Mouse (Mus musculus) liver, embryonic 15.5 days (tissue): ENCODE measurements around the gene Thra. TPM values are rescaled to one million over a fixed set of nuclear protein-coding genes. Genes with fewer than 3 reads are reported as not detected.
A peak's percentile ranks its signal among the peaks of the same experiment; 100 is the strongest.

ENCODE experiments used
- ATAC-seq: fragments of 200-750 bp; cut with Nextera tagmentation; 2 replicates; pipeline ENCODE4 v1.8.0; 2017; ENCODE audit warnings: moderate number of reproducible peaks, mild to moderate bottlenecking, moderate library complexity; ENCODE audit not compliant: insufficient read depth
- H3K27ac ChIP-seq: fragments of 300-500 bp; sonication (generic); replicated peaks from 2 replicates; pipeline ENCODE4 v1.5.1; 2015; ENCODE audit warnings: mild to moderate bottlenecking, inconsistent platforms
- H3K27me3 ChIP-seq: fragments of 300-500 bp; sonication (generic); 2 replicates; pipeline ENCODE4 v1.6.1; 2015; ENCODE audit warnings: mild to moderate bottlenecking, inconsistent platforms
- H3K36me3 ChIP-seq: fragments of 300-500 bp; sonication (generic); replicated peaks from 2 replicates; pipeline ENCODE4 v1.6.1; 2015; ENCODE audit warnings: moderate library complexity, mild to moderate bottlenecking, inconsistent platforms
- H3K4me1 ChIP-seq: fragments of 300-500 bp; sonication (generic); replicated peaks from 2 replicates; pipeline ENCODE4 v1.6.1; 2015; ENCODE audit warnings: inconsistent platforms
- H3K4me2 ChIP-seq: fragments of 300-500 bp; sonication (generic); 2 replicates; pipeline ENCODE4 v1.6.1; 2015; ENCODE audit warnings: moderate library complexity, mild to moderate bottlenecking, inconsistent platforms
- H3K4me3 ChIP-seq: fragments of 300-500 bp; sonication (generic); replicated peaks from 2 replicates; pipeline ENCODE4 v1.5.1; 2015; ENCODE audit warnings: mild to moderate bottlenecking, inconsistent platforms
- H3K9ac ChIP-seq: fragments of 300-500 bp; sonication (generic); 2 replicates; pipeline ENCODE4 v1.6.1; 2015; ENCODE audit warnings: moderate library complexity, mild to moderate bottlenecking, inconsistent platforms
- H3K9me3 ChIP-seq: fragments of 300-500 bp; sonication (generic); replicated peaks from 2 replicates; pipeline ENCODE4 v1.6.1; 2016; ENCODE audit warnings: inconsistent platforms
- WGBS: fragments of 180-500 bp; shearing (Covaris S2); methylation state at CpG from one replicate; pipeline ENCODE4 v1.1.7; 2015; ENCODE audit warnings: mixed read lengths; ENCODE audit not compliant: insufficient replicate concordance; 5-methylcytosine and 5-hydroxymethylcytosine counted together
- polyA plus RNA-seq: library from polyadenylated mRNA; unstranded; fragments of >200 nt; fragmentation: Nextera tagmentation; extraction: Ambion mirVana; gene quantifications from 2 replicates; pipeline ENCODE4 v1.2.1, GENCODE M21; 2015

The Thra gene
- polyA plus RNA-seq, 1 experiment from 2014 or later, result 7.2 TPM

DNA sequence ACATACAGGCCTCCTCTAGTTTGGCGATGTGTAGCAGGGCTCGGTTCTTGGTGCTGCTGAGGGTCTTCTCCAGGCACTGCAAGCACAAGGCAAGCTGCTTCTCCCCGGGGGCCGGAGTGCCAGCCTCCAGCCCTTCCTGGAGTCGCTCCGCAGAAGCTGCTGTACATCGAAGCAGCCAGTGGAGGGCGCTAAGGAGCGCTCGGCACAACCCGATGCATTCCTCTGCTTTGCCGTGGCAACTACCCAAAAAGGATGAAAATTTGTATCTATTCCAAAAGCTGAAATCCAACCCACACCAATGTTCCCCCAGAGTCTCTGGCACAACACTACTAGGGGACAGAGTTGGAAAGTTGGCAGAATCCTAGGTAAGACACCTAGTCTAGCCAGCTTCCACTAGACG is 22.5 kb upstream of the Thra start:
- H3K4me2 ChIP-seq, result no peak overlapping the region
- ATAC-seq, result no peak
- no peak overlapping the region for H3K9ac ChIP-seq
- no peaks in the 10 kb centered on the region for H3K9me3 ChIP-seq
- WGBS, result 25% methylated on average over 13 of the region's 13 CpGs
- H3K36me3 ChIP-seq, result peaks cover 46% of the 10 kb centered on the region
- no peak overlapping the region for H3K27ac ChIP-seq
- no peak overlapping the region for H3K4me3 ChIP-seq
- no peaks in the 10 kb centered on the region for H3K27me3 ChIP-seq
- H3K4me1 ChIP-seq, result peaks cover 19% of the 10 kb centered on the region

DNA sequence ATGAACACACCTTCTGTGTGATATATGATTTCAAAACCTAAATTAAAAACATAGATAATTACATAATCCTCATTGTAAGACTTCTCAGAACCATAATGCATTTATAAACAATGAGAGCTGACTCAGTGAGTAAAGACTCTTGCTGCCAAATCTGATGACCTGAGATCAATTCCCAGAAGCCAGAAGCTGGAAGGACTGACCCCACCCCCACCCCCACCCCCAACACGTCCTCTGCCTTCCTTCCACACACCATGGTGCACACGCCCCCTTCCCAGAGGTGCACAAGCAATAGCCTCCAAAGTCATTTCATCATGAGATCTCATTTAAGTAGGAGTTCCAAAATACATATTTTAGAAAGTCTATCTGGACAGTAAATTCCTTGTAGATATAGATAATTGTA is 19.7 kb upstream of the Thra start:
- Histone ChIP-seq H3K4me1 (peaks cover 19% of the 10 kb centered on the region), H3K4me2 (no peak overlapping the region), H3K27ac (no peak overlapping the region), H3K36me3 (peaks cover 24% of the 10 kb centered on the region), H3K27me3 (no peaks in the 10 kb centered on the region), H3K9me3 (no peaks in the 10 kb centered on the region), H3K4me3 (no peak overlapping the region), H3K9ac (no peak overlapping the region)
- WGBS, result 59% methylated on average over 2 of the region's 2 CpGs
- ATAC-seq, result no peak

DNA sequence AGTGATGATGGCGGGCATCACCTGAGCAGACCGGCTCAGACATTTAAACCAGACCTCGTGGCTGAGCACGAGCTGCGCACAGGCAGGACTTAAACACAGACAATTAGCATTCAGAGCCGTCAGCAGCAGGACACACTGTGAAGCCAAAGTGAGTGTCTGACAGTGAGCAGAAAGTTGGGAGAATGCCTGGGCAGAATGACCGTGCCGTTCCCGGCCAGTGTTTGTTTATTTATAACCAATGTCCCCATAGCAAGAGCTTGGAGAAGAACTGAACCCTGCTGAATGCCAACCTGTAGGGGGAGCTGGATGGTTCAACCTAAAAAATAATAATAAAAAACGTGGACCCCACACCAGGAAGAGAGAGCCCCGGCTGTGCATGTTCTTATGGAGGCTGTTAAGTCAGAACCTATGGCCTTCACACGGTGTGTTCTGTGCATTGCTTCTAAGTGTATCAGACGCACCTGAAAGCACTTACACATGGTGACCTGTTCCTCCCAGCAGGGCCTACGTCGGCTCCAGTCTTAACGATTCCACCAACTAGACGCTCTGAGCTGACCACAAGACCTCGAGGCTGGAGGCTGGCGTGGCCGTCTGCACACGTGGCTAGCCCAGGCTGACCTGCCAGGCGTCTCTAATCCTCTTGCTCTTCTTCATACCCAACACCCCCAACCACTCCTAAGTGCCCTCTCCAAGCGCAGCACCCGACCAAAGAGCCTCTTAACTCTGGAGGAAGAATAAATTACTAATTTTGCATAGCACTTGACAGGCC is 18.8 kb upstream of the Thra start:
- WGBS, result 69% methylated on average over 24 of the region's 24 CpGs

DNA sequence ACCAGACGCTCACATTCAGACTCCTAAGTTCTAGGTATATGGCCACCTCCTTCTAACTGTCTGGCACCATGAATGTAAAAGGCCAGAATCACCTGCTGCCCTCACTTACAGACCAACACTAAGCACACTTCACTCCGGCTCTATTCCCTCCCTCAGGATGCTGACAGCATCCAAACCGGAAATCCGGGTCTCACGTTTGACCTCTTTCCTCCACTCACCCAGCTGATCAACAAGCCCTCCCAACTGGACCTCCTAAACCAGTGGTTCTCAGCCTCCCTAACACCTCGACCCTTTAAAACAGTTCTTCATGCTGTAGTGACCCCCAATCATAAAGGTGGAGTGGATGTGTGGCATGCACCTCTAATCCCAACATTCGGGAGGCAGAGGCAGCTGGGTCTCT is 17.3 kb upstream of the Thra start:
- ATAC-seq, result no peak
- WGBS, result 66% methylated on average over 7 of the region's 7 CpGs
- H3K27me3 ChIP-seq, result no peaks in the 10 kb centered on the region
- H3K4me3 ChIP-seq, result no peak overlapping the region
- no peak overlapping the region for H3K27ac ChIP-seq
- H3K36me3 ChIP-seq, result peaks cover 13% of the 10 kb centered on the region
- H3K9me3 ChIP-seq, result no peaks in the 10 kb centered on the region
- H3K4me1 ChIP-seq, result peaks cover 18% of the 10 kb centered on the region
- H3K9ac ChIP-seq, result no peak overlapping the region
- H3K4me2 ChIP-seq, result no peak overlapping the region

More for the DNA sequence above, 18.8 kb upstream of the Thra start:
- peaks cover 16% of the 10 kb centered on the region for H3K36me3 ChIP-seq
- H3K9ac ChIP-seq, result no peak overlapping the region
- no peak overlapping the region for H3K4me3 ChIP-seq
- H3K9me3 ChIP-seq, result no peaks in the 10 kb centered on the region
- no peak for ATAC-seq
- H3K27ac ChIP-seq, result no peak overlapping the region
- peaks cover 19% of the 10 kb centered on the region for H3K4me1 ChIP-seq
- H3K27me3 ChIP-seq, result no peaks in the 10 kb centered on the region
- H3K4me2 ChIP-seq, result no peak overlapping the region

GRCm38 (mm10) chr11:98725926-98726506 is 14.4 kb upstream of the Thra start:
- H3K36me3 ChIP-seq, result peaks cover 13% of the 10 kb centered on the region
- H3K27ac ChIP-seq, result no peak overlapping the region
- WGBS, result 83% methylated on average over 15 of the region's 15 CpGs
- H3K4me2 ChIP-seq, result no peak overlapping the region
- H3K4me3 ChIP-seq, result no peak overlapping the region
- H3K9ac ChIP-seq, result no peak overlapping the region
- H3K27me3 ChIP-seq, result no peaks in the 10 kb centered on the region
- no peak for ATAC-seq
- peaks cover 22% of the 10 kb centered on the region for H3K4me1 ChIP-seq
- H3K9me3 ChIP-seq, result no peaks in the 10 kb centered on the region

- Histone ChIP-seq H3K4me1 (peaks cover 16% of the 10 kb centered on the region), H3K27ac (peak within 1 kb of the TSS; percentile 62; the same call in 1 of the 2 replicates), H3K36me3 (peaks cover 13% of the 10 kb centered on the region), H3K9me3 (peaks cover 2% of the 10 kb centered on the region; the same call in 1 of the 2 replicates), H3K4me3 (peak within 1 kb of the TSS; percentile 71), H3K4me2 (peak within 1 kb of the TSS; percentile 79), H3K9ac (peak within 1 kb of the TSS; percentile 56), H3K27me3 (no peaks in the 10 kb centered on the region)
- WGBS, result under 1% methylated on average over 16 of the region's 16 CpGs
- peak; percentile 93 for ATAC-seq
Measured at GRCm38 (mm10) chr11:98729119-98729588, 11.3 kb upstream of the Thra start, which contains the start of gene Med24. TSS of gene Med24 (minus strand) at chr11:98729435.

DNA sequence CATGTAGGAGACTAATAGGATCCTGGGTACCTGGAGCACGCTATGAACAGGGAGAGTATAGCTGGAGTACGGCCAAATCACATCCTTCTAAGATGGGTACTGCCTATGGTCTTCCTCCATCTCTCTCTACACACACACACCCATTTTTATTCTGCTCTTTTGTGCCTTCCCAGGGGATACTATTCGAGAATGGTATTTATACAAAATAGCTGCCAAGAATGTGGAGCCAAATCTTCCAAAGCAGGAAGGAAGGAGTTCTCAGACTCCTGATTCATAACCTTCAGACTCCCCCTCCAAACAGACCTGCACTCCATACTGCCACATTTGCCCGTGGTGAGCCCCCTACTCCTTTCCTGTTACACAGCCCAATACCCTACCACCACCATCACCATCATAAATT is 9.7 kb upstream of the Thra start:
- H3K27me3 ChIP-seq, result no peaks in the 10 kb centered on the region
- H3K4me3 ChIP-seq, result no peak overlapping the region
- ATAC-seq, result no peak
- no peak overlapping the region for H3K27ac ChIP-seq
- no peak overlapping the region for H3K4me2 ChIP-seq
- 56% methylated on average over 4 of the region's 4 CpGs for WGBS
- no peak overlapping the region for H3K9ac ChIP-seq
- peaks cover 5% of the 10 kb centered on the region; the same call in 1 of the 2 replicates for H3K9me3 ChIP-seq
- peaks cover 16% of the 10 kb centered on the region for H3K4me1 ChIP-seq
- H3K36me3 ChIP-seq, result peaks cover 7% of the 10 kb centered on the region

DNA sequence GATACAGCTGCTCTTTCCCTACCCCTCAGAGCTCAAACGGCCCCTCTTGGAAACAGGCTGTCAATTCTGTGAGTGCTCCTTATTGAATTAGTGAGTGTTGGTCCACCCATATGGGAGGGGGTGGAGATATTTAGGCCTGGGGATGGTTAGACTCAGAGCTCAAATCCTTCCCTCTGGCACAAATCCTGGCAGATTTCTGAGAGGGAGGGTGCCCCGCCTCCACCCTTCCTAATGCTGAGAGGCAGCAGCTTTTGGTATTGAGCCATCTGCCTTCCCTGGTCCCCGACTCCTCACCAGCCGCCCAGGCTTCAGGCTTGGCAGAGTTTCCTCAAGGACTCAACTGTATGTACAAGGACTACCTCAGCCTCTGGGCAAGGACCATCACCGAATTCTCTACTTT is 9.3 kb upstream of the Thra start:
- WGBS, result 60% methylated on average over 5 of the region's 5 CpGs
- Histone ChIP-seq H3K27me3 (no peaks in the 10 kb centered on the region), H3K4me1 (peaks cover 16% of the 10 kb centered on the region), H3K9ac (no peak overlapping the region), H3K36me3 (peaks cover 7% of the 10 kb centered on the region), H3K9me3 (peaks cover 5% of the 10 kb centered on the region; the same call in 1 of the 2 replicates), H3K4me2 (no peak overlapping the region), H3K4me3 (no peak overlapping the region), H3K27ac (no peak overlapping the region)
- no peak for ATAC-seq

- ATAC-seq, result no peak
- whole genome bisulfite sequencing, result 64% methylated on average over 3 of the region's 3 CpGs
- no peak overlapping the region for H3K4me3 ChIP-seq
- no peak overlapping the region for H3K4me2 ChIP-seq
- no peak overlapping the region for H3K27ac ChIP-seq
- no peaks in the 10 kb centered on the region for H3K36me3 ChIP-seq
- H3K9me3 ChIP-seq, result peaks cover 5% of the 10 kb centered on the region; the same call in 1 of the 2 replicates
- H3K9ac ChIP-seq, result no peak overlapping the region
- peaks cover 20% of the 10 kb centered on the region for H3K4me1 ChIP-seq
- no peaks in the 10 kb centered on the region for H3K27me3 ChIP-seq
Measured at GRCm38 (mm10) chr11:98734020-98734419, 6.4 kb upstream of the Thra start.

GRCm38 (mm10) chr11:98735111-98735510 is 5.3 kb upstream of the Thra start:
- ATAC-seq, result no peak
- H3K27ac ChIP-seq, result no peak overlapping the region
- no peak overlapping the region for H3K4me3 ChIP-seq
- H3K4me2 ChIP-seq, result no peak overlapping the region
- peaks cover 5% of the 10 kb centered on the region; the same call in 1 of the 2 replicates for H3K9me3 ChIP-seq
- H3K36me3 ChIP-seq, result no peaks in the 10 kb centered on the region
- 72% methylated on average over 4 of the region's 4 CpGs for WGBS
- no peaks in the 10 kb centered on the region for H3K27me3 ChIP-seq
- H3K4me1 ChIP-seq, result peaks cover 25% of the 10 kb centered on the region
- H3K9ac ChIP-seq, result no peak overlapping the region

- ATAC-seq, result no peak
- H3K9me3 ChIP-seq, result peaks cover 5% of the 10 kb centered on the region; the same call in 1 of the 2 replicates
- peaks cover 36% of the 10 kb centered on the region for H3K4me1 ChIP-seq
- H3K27ac ChIP-seq, result no peak overlapping the region
- H3K9ac ChIP-seq, result no peak overlapping the region
- H3K27me3 ChIP-seq, result no peaks in the 10 kb centered on the region
- H3K4me3 ChIP-seq, result no peak overlapping the region
- no peaks in the 10 kb centered on the region for H3K36me3 ChIP-seq
- 91% methylated on average over 1 of the region's 1 CpGs for WGBS
- no peak overlapping the region for H3K4me2 ChIP-seq
Measured at GRCm38 (mm10) chr11:98736176-98736575, 4.3 kb upstream of the Thra start.
